Mouse (Mus musculus): ENCODE results near the gene Rab15. TPM values are rescaled to one million over a fixed set of nuclear protein-coding genes. Genes with fewer than 3 reads are reported as not detected.

Gene Rab15
- polyA plus RNA-seq, 2 experiments, result 22.2 TPM

- no peak for DNase-seq (ENCODE audit: low spot score)
Observed at GRCm38 (mm10) chr12:76750866-76751459, 71.7 kb downstream of the Rab15 start.

More at GRCm38 (mm10) chr12:76750866-76751459, 71.7 kb downstream of the Rab15 start:
- Histone ChIP-seq H3K27ac (replicated peaks; ENCODE audit: low read depth, low read length) (no peak overlapping the region), H3K4me3 (replicated peaks; ENCODE audit: low read length) (no peak overlapping the region), H3K27me3 (ENCODE audit: control insufficient read depth, insufficient read depth, low read length) (no peaks in the 10 kb centered on the region), H3K4me1 (ENCODE audit: control insufficient read depth, insufficient read depth, low read length) (no peaks in the 10 kb centered on the region), H3K9me3 (ENCODE audit: control insufficient read depth, low read length) (no peaks in the 10 kb centered on the region), H3K9ac (ENCODE audit: low read depth, low read length, severe bottlenecking) (no peak overlapping the region), H3K36me3 (ENCODE audit: control insufficient read depth, insufficient read depth, low read length) (no peaks in the 10 kb centered on the region), H3K4me2 (replicated peaks; ENCODE audit: low read depth, low read length, severe bottlenecking) (no peak overlapping the region)
- WGBS, result 73% methylated on average over 16 of the region's 16 CpGs
- ATAC-seq (ENCODE audit: low FRiP score, low read depth), result no peak
- TF ChIP-seq POLR2A (IDR thresholded peaks at IDR 0.05; ENCODE audit: borderline replicate concordance, extremely low read depth, insufficient read depth, insufficient read length), result no peak

Other genes starting within 250 kb of the Rab15 start
- gene Sptb, start 112.4 kb downstream of the Rab15 start, polyA plus RNA-seq (2012; rRNA removed), result 1.3 and 1.5 TPM in 2 replicates
- gene Sptb, start 112.4 kb downstream of the Rab15 start, polyA plus RNA-seq (2014; fragmentation: Nextera tagmentation; extraction: Ambion mirVana), result 1.3 TPM in 2 replicates
- gene Churc1, start 57.4 kb downstream of the Rab15 start, polyA plus RNA-seq (2012; rRNA removed), result 43.6 and 47.4 TPM in 2 replicates
- gene Churc1, start 57.4 kb downstream of the Rab15 start, polyA plus RNA-seq (2014; fragmentation: Nextera tagmentation; extraction: Ambion mirVana), result 93.1 and 104 TPM in 2 replicates
- gene Fntb, start 57.3 kb downstream of the Rab15 start, polyA plus RNA-seq (2012; rRNA removed), result 42.9 and 50.9 TPM in 2 replicates
- gene Fntb, start 57.3 kb downstream of the Rab15 start, polyA plus RNA-seq (2014; fragmentation: Nextera tagmentation; extraction: Ambion mirVana), result 47.6 and 51.5 TPM in 2 replicates
- gene Gpx2, start 27.4 kb downstream of the Rab15 start, polyA plus RNA-seq (2012; rRNA removed), result 0.13 and 0.20 TPM in 2 replicates
- gene Gpx2, start 27.4 kb downstream of the Rab15 start, polyA plus RNA-seq (2014; fragmentation: Nextera tagmentation; extraction: Ambion mirVana), result not detected in 2 replicates
- 54.8 and 59.9 TPM in 2 replicates for gene Max, start 139.3 kb upstream of the Rab15 start, polyA plus RNA-seq (2012; rRNA removed)
- 33.6 and 36.2 TPM in 2 replicates for gene Max, start 139.3 kb upstream of the Rab15 start, polyA plus RNA-seq (2014; fragmentation: Nextera tagmentation; extraction: Ambion mirVana)

All from limb, embryonic 14.5 days (tissue).